Mouse (Mus musculus): ENCODE data around the gene Ntm. TPM values are rescaled to one million over a fixed set of nuclear protein-coding genes. Genes with fewer than 3 reads are reported as not detected.
A peak's percentile ranks its signal among the peaks of the same experiment; 100 is the strongest.

Ntm gene
- 50.0 and 51.8 TPM in 2 replicates for polyA plus RNA-seq (2016; fragmentation: Nextera tagmentation; extraction: Ambion mirVana)

DNA sequence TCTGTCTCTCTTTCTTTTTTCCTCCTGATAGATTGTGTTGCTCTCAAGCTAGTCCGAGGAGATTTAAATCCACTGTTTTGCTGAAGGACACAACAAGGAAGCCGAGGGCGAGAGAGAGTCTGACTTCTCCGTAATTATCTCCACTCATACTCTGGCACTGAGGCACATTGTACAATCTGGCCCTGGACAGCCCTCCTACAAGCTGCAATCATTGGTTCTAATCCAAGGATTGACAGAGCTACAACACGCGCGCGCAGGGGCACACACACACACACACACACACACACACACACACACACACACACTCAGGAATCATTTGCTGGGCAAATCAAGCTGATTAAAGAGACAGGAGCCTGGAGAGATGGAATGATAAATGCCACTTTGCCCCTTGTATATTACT lies at the start of gene Ntm:
Gene Ntm (minus strand): TSS at position 164 of the 400 bp plus-strand sequence.
- H3K4me1 ChIP-seq (replicated peaks), result peaks cover 21% of the 10 kb centered on the region
- peak within 1 kb of the TSS; percentile 95 for H3K4me2 ChIP-seq
- peak within 1 kb of the TSS; percentile 53 for H3K4me3 ChIP-seq
- peaks cover 26% of the 10 kb centered on the region for H3K27me3 ChIP-seq (replicated peaks)
- 21% methylated on average over 8 of the region's 8 CpGs for WGBS
- H3K27ac ChIP-seq (ENCODE audit: poor library complexity, severe bottlenecking), result no peak within 1 kb of the TSS
- no peaks in the 10 kb centered on the region for H3K9me3 ChIP-seq (replicated peaks)
- no peak for ATAC-seq (ENCODE audit: insufficient number of reproducible peaks, low FRiP score)
- no peaks in the 10 kb centered on the region for H3K36me3 ChIP-seq
- peak within 1 kb of the TSS; percentile 50; the same call in 1 of the 2 replicates for H3K9ac ChIP-seq

DNA sequence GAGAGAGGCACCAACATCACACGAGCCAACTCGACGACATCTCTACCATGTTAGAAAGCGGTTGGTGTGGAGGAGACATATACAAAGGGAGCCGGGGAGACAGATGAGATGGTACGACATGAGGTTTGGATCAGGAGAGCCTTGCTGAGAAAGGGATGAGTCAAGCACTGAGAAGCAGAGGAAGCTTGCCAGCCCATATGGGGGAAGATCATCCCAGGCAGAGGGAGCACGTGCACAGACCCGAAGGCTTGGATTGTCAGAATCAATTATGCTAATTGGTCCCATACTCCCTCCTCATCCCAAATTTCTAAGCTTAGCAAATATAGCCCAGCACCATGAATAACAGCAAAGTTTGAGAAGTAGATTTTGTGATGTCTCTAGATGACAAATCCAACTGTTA lies 42.8 kb upstream of the Ntm start:
- ATAC-seq (ENCODE audit: insufficient number of reproducible peaks, low FRiP score), result no peak
- Histone ChIP-seq H3K9me3 (replicated peaks) (no peaks in the 10 kb centered on the region), H3K9ac (no peak overlapping the region), H3K36me3 (no peaks in the 10 kb centered on the region), H3K4me1 (replicated peaks) (no peaks in the 10 kb centered on the region), H3K27me3 (replicated peaks) (no peaks in the 10 kb centered on the region; the same call in 1 of the 2 replicates), H3K27ac (ENCODE audit: poor library complexity, severe bottlenecking) (no peak overlapping the region), H3K4me2 (no peak overlapping the region), H3K4me3 (no peak overlapping the region)
- 75% methylated on average over 8 of the region's 8 CpGs for WGBS

DNA sequence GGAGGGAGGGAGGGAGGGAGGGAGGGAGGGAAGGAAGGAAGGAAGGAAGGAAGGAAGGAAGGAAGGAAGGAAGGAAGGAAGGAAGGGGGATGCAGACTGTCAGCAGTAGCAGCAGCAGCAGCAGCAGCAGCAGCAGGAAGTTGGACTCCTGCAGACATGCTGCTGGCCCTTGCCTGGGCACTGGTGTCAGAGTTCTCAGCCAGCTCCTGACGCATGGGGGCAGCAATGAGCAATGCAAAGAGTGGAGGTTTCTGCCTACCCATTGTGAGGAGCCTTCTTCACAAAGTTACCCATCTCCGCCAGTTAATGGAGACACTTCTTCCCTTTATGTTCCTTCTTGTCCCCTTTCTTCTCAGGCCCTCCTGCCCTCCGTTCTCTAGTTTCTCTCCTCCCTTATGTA lies 40.7 kb upstream of the Ntm start:
- H3K4me3 ChIP-seq, result no peak overlapping the region
- 28% methylated on average over 3 of the region's 3 CpGs for WGBS
- H3K4me2 ChIP-seq, result no peak overlapping the region
- no peaks in the 10 kb centered on the region for H3K9me3 ChIP-seq (replicated peaks)
- H3K36me3 ChIP-seq, result no peaks in the 10 kb centered on the region
- no peaks in the 10 kb centered on the region for H3K4me1 ChIP-seq (replicated peaks)
- no peak overlapping the region for H3K9ac ChIP-seq
- ATAC-seq (ENCODE audit: insufficient number of reproducible peaks, low FRiP score), result no peak
- H3K27me3 ChIP-seq (replicated peaks), result no peaks in the 10 kb centered on the region; the same call in 1 of the 2 replicates
- no peak overlapping the region for H3K27ac ChIP-seq (ENCODE audit: poor library complexity, severe bottlenecking)

DNA sequence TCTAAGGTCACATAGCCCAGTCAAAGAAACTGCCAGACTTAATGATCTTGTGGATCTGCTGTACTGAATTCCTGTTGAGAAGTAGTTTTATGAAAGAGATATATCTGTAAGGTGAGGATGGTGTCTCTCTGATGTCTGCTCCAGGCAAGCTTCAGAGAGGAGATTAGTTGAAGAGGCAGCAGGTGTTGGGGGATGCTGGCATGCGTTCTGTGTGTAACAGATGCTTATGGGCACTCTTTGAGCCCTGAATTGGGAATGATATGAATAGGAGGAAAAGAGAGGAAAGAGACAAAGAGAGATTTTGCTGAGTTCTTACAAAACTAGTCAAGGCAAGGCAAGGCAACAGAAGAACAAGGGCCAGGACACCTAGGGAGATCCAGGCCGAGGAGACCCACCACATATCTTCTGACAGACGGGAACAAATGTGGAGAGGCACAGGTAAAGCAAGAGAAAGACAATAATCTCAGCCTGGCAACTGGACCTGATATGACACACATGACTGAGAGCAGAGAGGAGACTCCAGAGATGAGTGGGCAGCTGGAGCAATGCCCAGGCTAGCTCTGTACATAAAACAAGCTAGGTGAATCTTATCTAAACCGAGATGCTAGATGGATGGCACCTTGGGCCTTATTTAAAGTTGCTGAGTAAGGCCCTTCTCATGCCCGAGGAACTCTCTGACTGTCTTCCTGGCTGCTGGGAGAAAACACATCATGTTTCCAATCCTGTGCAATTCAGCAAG lies 18.4 kb upstream of the Ntm start:
- no peak overlapping the region for H3K9ac ChIP-seq
- no peak overlapping the region for H3K27ac ChIP-seq (ENCODE audit: poor library complexity, severe bottlenecking)
- no peak for ATAC-seq (ENCODE audit: insufficient number of reproducible peaks, low FRiP score)
- WGBS, result 73% methylated on average over 5 of the region's 5 CpGs
- no peak overlapping the region for H3K4me3 ChIP-seq
- H3K4me2 ChIP-seq, result no peak overlapping the region
- H3K36me3 ChIP-seq, result no peaks in the 10 kb centered on the region
- no peaks in the 10 kb centered on the region for H3K9me3 ChIP-seq (replicated peaks)
- no peaks in the 10 kb centered on the region for H3K27me3 ChIP-seq (replicated peaks)
- no peaks in the 10 kb centered on the region for H3K4me1 ChIP-seq (replicated peaks)

DNA sequence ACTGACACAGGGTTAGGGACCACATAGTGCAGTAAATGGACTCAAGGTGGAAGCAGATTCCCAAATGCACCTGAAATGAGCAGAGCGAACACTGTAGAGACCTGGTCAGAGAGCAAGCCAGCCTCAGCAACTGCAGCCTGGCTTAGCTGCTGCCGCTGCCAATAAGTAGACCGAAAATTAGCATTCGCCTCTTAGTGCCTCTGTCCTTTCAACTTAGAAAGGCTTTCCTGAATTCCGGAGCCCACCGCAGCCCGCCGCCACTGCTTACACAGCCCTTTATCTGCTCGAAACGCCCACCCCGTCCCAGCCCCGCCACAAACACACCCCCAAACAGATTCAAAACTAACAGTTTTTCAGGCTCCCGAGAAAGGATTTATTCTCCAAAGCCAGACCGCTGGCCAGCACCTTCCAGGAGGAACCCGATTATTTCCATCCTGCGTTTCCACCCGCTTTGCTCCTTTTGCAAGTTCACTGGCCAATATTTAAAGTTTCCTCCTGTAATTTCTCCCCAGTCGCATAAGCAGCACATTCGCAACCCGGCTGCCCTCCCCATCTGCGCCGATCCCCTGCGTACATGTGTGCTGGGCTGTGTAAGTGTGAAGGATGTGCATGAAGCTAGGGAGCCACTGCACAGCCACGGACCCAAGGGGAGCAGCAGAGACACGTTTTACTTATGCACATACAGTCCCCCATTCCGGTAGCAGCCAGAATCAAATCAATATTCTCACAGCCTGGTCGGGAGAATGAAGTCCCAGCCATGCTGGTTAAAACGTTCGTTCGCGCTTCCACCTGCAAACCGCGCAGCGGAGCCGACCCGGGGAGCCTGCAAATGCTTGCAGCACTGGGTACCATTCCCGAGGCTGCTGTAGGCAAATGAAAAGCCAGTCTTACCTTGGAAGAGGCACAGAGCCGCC lies 730 bp downstream of the Ntm start:
- H3K4me2 ChIP-seq, result peak overlapping the region; percentile 95
- H3K9me3 ChIP-seq (replicated peaks), result no peaks in the 10 kb centered on the region
- peak overlapping the region; percentile 50; the same call in 1 of the 2 replicates for H3K9ac ChIP-seq
- H3K27ac ChIP-seq (ENCODE audit: poor library complexity, severe bottlenecking), result no peak overlapping the region
- no peak for ATAC-seq (ENCODE audit: insufficient number of reproducible peaks, low FRiP score)
- H3K36me3 ChIP-seq, result no peaks in the 10 kb centered on the region
- WGBS, result 2% methylated on average over 38 of the region's 38 CpGs
- H3K4me1 ChIP-seq (replicated peaks), result peaks cover 21% of the 10 kb centered on the region
- peaks cover 26% of the 10 kb centered on the region for H3K27me3 ChIP-seq (replicated peaks)
- H3K4me3 ChIP-seq, result peak overlapping the region; percentile 53

DNA sequence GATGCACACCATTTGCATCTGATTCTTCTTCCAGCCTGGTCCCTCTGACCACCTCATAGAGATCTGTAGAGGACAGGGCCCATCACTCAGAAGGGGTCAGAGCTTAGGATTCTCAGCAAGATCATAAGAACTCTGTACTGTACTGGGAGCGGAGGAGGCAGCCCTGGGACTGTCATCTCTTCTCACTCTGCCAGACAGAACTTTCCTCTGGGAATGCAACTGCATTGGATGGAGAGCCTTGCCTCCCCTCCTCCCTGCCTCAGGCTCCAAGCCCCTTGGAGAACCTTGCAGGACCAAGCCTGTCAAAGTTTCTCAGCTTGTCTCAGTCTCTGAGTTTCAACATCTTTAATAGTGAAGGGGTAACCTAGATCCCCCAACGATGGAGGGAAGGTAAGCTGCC lies 1.4 kb downstream of the Ntm start:
- 45% methylated on average over 2 of the region's 2 CpGs for WGBS
- Histone ChIP-seq H3K9ac (0 out of 2 replicates have a peak overlapping the region, but pooled peaks have one; percentile 50), H3K4me1 (replicated peaks) (peaks cover 21% of the 10 kb centered on the region), H3K27me3 (replicated peaks) (peaks cover 29% of the 10 kb centered on the region), H3K4me3 (peak overlapping the region; percentile 53), H3K4me2 (peak overlapping the region; percentile 95), H3K9me3 (replicated peaks) (no peaks in the 10 kb centered on the region), H3K36me3 (no peaks in the 10 kb centered on the region), H3K27ac (ENCODE audit: poor library complexity, severe bottlenecking) (no peak overlapping the region)
- ATAC-seq (ENCODE audit: insufficient number of reproducible peaks, low FRiP score), result no peak

DNA sequence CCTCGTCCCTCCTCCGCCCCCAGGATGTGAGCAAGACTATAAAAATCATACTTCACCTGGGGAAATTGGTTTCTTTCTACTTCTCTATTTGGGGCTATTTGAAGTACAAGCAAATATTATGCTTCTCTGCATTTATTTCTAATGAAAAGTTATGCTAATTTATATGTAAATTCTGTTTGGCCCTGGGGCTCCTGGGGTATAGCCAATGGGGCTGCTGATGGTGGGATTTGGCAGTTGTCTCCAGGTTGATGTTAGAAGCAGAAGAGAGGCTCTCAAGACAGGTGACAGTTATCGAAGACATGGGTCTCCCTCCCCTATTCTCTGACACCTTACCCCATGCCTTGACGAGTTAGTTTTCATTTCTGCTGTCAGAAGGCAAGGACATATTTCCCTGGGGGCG lies 2.2 kb downstream of the Ntm start:
- H3K4me3 ChIP-seq, result no peak overlapping the region
- peaks cover 29% of the 10 kb centered on the region for H3K27me3 ChIP-seq (replicated peaks)
- WGBS, result 69% methylated on average over 5 of the region's 5 CpGs
- ATAC-seq (ENCODE audit: insufficient number of reproducible peaks, low FRiP score), result no peak
- H3K36me3 ChIP-seq, result no peaks in the 10 kb centered on the region
- H3K4me2 ChIP-seq, result no peak overlapping the region
- no peak overlapping the region for H3K9ac ChIP-seq
- H3K27ac ChIP-seq (ENCODE audit: poor library complexity, severe bottlenecking), result no peak overlapping the region
- peaks cover 21% of the 10 kb centered on the region for H3K4me1 ChIP-seq (replicated peaks)
- no peaks in the 10 kb centered on the region for H3K9me3 ChIP-seq (replicated peaks)

DNA sequence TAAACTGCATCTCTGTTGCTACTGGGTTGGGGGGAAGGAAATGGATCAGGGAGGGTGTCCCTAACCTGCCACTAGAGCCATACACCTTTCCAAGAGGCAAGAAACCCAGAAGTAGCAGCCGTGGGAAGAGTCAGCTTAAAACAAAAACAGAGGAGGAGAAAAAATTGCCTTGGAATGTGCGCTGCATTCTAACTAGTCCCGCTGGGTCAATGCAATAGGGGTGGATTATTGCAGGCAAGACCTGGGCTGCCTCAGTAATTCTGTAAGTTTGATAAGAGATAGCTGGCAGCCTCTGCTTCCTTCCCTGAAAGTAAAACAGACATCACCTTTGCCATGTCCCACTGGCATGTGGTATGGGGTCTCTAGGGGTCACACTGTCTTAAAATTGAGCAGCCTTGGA lies 2.7 kb downstream of the Ntm start:
- no peak overlapping the region for H3K27ac ChIP-seq (ENCODE audit: poor library complexity, severe bottlenecking)
- no peak overlapping the region for H3K4me3 ChIP-seq
- H3K36me3 ChIP-seq, result no peaks in the 10 kb centered on the region
- H3K9ac ChIP-seq, result no peak overlapping the region
- H3K4me2 ChIP-seq, result no peak overlapping the region
- peaks cover 21% of the 10 kb centered on the region for H3K4me1 ChIP-seq (replicated peaks)
- peaks cover 29% of the 10 kb centered on the region for H3K27me3 ChIP-seq (replicated peaks)
- ATAC-seq (ENCODE audit: insufficient number of reproducible peaks, low FRiP score), result no peak
- 41% methylated on average over 3 of the region's 3 CpGs for WGBS
- no peaks in the 10 kb centered on the region for H3K9me3 ChIP-seq (replicated peaks)

DNA sequence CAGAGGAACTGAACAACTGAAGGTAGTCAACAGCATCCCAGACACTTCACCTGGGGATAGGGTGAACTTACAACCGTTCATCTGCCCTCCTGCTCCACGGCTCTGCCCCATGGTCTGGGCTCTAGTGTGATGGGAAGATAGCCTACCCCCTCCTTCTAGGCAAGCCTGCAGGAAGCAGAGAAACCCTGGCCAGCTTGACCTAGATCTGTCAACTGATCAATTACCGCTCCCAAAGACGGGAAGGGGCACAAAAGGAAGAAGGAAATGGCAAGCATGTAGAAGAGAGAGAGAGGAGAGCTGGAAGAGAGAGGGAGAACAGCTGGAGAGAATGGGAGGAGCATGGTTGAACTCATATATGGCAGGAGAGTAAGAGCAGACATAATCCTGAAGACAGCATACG lies 6.0 kb downstream of the Ntm start:
- 56% methylated on average over 5 of the region's 5 CpGs for WGBS
- H3K9ac ChIP-seq, result no peak overlapping the region
- no peak overlapping the region for H3K4me3 ChIP-seq
- H3K27me3 ChIP-seq (replicated peaks), result peaks cover 29% of the 10 kb centered on the region
- no peak for ATAC-seq (ENCODE audit: insufficient number of reproducible peaks, low FRiP score)
- no peaks in the 10 kb centered on the region for H3K9me3 ChIP-seq (replicated peaks)
- H3K4me1 ChIP-seq (replicated peaks), result peaks cover 8% of the 10 kb centered on the region
- H3K4me2 ChIP-seq, result no peak overlapping the region
- H3K27ac ChIP-seq (ENCODE audit: poor library complexity, severe bottlenecking), result no peak overlapping the region
- H3K36me3 ChIP-seq, result no peaks in the 10 kb centered on the region

DNA sequence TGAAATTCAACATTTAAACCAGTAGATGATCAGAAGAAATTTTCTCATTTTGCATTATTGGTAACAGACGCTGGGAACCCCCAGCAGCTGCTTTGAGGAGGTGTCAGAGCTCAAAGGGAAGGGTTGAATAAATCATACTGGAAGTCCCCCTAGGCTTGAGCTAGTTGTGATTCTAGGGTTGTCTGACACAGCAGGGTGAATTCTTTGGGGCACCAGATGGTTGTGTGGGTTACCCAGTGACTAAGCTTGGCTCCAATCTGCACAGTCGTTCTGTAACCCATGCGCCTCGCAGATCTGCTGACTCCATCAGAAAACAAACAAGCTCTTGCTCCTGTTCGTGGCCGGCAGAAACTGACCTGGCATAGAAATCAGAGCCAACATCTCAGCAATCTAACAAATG lies 8.9 kb downstream of the Ntm start:
- H3K36me3 ChIP-seq, result no peaks in the 10 kb centered on the region
- no peak for ATAC-seq (ENCODE audit: insufficient number of reproducible peaks, low FRiP score)
- no peak overlapping the region for H3K27ac ChIP-seq (ENCODE audit: poor library complexity, severe bottlenecking)
- no peak overlapping the region for H3K9ac ChIP-seq
- no peaks in the 10 kb centered on the region for H3K9me3 ChIP-seq (replicated peaks)
- peaks cover 3% of the 10 kb centered on the region; the same call in 1 of the 2 replicates for H3K27me3 ChIP-seq (replicated peaks)
- no peaks in the 10 kb centered on the region for H3K4me1 ChIP-seq (replicated peaks)
- 71% methylated on average over 6 of the region's 6 CpGs for WGBS
- H3K4me2 ChIP-seq, result no peak overlapping the region
- no peak overlapping the region for H3K4me3 ChIP-seq

DNA sequence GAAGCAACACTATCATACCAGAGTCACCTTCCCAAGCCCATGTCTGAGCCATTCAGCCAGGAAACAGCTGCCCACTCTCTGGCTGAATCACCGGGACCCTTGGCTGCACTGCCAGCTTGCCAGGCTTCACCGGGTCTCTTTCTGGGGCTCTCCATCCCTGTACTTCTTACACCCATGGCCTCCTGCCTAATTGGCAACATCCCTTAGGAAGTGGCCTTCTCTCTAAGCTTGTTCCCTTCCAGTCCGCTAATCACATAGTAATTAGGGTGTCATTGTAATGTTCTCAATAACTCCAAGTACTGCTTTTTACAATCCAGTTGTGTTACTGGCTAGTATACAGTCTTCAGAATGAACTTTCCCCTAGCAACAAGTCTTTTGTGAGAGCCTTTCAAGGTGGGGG lies 13.9 kb downstream of the Ntm start:
- Histone ChIP-seq H3K4me3 (no peak overlapping the region), H3K4me1 (replicated peaks) (no peaks in the 10 kb centered on the region), H3K9ac (no peak overlapping the region), H3K27ac (ENCODE audit: poor library complexity, severe bottlenecking) (no peak overlapping the region), H3K27me3 (replicated peaks) (no peaks in the 10 kb centered on the region), H3K4me2 (no peak overlapping the region), H3K36me3 (no peaks in the 10 kb centered on the region), H3K9me3 (replicated peaks) (no peaks in the 10 kb centered on the region)
- no peak for ATAC-seq (ENCODE audit: insufficient number of reproducible peaks, low FRiP score)
- WGBS, result 85% methylated on average over 3 of the region's 3 CpGs
